Mouse (Mus musculus) liver, embryonic 14.5 days (tissue): Measurements from ENCODE around the gene Apold1.

Experiments
- CTCF ChIP-seq: IDR thresholded peaks from 2 replicates; pipeline ENCODE4 v1.5.1; 2016; ENCODE audit warnings: antibody characterized with exemption, low read depth, control low read depth
- EP300 ChIP-seq: IDR thresholded peaks from 2 replicates; pipeline ENCODE4 v1.6.1; 2016; ENCODE audit warnings: antibody characterized with exemption, low read depth

DNA sequence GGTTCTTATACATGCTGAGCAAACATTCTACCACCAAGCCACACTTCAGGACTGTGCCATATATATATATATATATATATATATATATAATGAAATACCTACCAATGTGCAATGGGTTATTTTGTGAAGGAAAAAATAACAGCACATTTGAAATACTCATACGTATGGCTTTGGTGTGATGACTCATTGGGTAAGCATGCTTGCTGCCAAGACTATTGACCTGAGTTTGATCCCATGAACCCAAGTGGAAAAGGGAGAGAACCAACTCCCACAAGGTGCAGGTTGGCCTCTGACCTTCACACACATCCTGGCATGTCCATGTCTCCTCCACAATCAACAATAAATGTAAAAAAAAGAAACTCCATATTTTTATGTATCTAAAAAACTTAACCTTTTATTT, 13.2 kb upstream of the Apold1 start:
- no peak for TF ChIP-seq CTCF
- no peak for TF ChIP-seq EP300
